Mouse (Mus musculus) kidney, adult 2 months (tissue): ENCODE results near the gene Kcnj9.

Experiments
- CTCF ChIP-seq: fragments of 200-500 bp; conservative IDR thresholded peaks from 2 replicates; pipeline ENCODE4 v1.5.1; 2011; ENCODE audit warnings: low read depth, mild to moderate bottlenecking, control low read depth, low read length, moderate library complexity, mixed read lengths; ENCODE audit not compliant: insufficient read depth, insufficient read length
- POLR2A ChIP-seq: fragments of 200-500 bp; IDR thresholded peaks from one replicate; pipeline ENCODE4 v1.6.1; 2011; ENCODE audit warnings: low read depth, low read length, control low read depth

GRCm38 (mm10) chr1:172319346-172319745 is 9.8 kb downstream of the Kcnj9 start:
- TF ChIP-seq CTCF = no peak
- TF ChIP-seq POLR2A = no peak
